Mouse (Mus musculus) hematopoietic multipotent progenitor cell, adult 10-12 weeks (in vitro differentiated cells): ENCODE measurements around the gene Nacc2. TPM values are rescaled to one million over a fixed set of nuclear protein-coding genes. Genes with fewer than 3 reads are reported as not detected.

Source experiments
- polyA plus RNA-seq: library from polyadenylated mRNA; stranded (reverse); fragments of >175 nt; gene quantifications from 2 replicates; pipeline ENCODE4 v1.2.3, GENCODE M21; 2012; ENCODE audit warnings: low replicate concordance

Nacc2 gene
- polyA plus RNA-seq = 11.9 and 23.0 TPM in 2 replicates

DNA sequence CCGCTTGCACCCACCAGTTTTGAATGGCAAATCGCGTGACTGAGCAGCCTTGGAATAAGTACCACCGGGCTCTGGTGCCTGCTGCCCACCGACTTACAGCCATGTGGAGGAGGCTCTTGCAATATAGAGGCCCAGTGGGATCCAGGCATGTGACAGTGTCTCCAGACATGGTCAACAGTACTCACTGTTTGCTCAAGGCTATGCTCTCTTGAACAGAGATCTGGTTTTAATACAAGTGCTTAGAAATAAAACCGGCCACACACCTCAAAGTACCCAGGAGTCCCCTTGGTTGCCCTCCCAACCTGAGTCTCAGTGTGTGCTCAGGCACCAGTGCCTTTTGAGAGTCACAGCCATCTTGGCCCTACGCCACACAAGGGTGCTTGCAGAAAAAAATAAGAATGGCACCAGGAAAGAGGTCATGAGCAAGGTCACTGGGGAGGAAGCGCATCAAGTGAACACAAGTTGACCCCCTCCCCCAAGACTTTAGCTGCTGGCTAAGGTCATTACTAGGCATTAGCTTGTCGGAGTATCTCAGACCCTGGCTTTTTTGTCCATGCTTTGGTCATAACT, at the start of gene Nacc2:
Gene Nacc2, minus strand, starts transcription at position 142 of the 570 bp plus-strand sequence.

DNA sequence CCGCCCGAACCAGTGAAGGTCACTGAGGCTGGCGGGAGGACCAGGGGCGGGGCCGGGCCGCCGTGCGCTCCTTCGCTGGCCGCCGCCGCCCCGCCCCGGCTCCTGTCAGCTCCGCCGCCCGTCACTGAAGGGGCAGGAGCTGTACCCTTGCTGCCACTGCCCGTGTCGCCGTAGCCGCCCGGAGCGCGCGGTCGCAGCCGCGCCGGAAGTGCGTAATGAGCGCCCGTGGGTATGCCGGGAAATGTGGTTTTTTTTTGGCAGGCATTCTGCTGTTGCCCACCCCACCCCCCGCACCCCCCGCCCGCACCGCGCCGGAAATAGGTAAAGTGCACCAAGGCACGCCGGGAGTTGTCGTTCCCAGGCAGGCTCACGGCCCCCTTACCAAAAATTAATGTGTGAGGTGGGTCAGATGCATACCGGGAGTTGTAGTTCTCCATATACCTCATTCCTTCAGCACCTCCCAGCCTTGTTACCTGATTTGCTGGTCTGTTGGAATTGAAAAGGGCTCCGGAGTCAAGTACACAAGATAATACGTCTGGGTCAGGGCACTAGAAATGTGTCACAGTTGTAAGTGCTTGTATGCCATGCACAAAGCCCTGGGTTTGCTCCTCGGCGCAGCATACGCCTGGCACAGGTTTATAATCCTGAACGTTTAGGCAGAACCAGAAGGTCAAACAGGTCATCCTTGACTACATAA, 101.3 kb downstream of the Nacc2 start, which contains the start of gene Ubac1:
Gene Ubac1, minus strand, starts transcription at position 187 of the 697 bp plus-strand sequence.

Other genes starting within 250 kb of the Nacc2 start
- 5.1 and 6.0 TPM in 2 replicates for gene Camsap1, start 139.9 kb downstream of the Nacc2 start, polyA plus RNA-seq
- gene Ubac1, start 101.5 kb downstream of the Nacc2 start, polyA plus RNA-seq = 50.6 and 120 TPM in 2 replicates
- gene Lhx3, start 85.1 kb upstream of the Nacc2 start, polyA plus RNA-seq = not detected in 2 replicates
- 4.6 and 5.8 TPM in 2 replicates for gene Qsox2, start 114.3 kb upstream of the Nacc2 start, polyA plus RNA-seq
- not detected in 2 replicates for gene Ccdc187, start 171.3 kb upstream of the Nacc2 start, polyA plus RNA-seq
- 29.0 and 82.6 TPM in 2 replicates for gene Gpsm1, start 192.3 kb upstream of the Nacc2 start, polyA plus RNA-seq
- gene Dnlz, start 228.9 kb upstream of the Nacc2 start, polyA plus RNA-seq = 14.9 and 19.2 TPM in 2 replicates
- gene Card9, start 237.7 kb upstream of the Nacc2 start, polyA plus RNA-seq = 22.5 and 86.0 TPM in 2 replicates